In the genomic region with DNA sequence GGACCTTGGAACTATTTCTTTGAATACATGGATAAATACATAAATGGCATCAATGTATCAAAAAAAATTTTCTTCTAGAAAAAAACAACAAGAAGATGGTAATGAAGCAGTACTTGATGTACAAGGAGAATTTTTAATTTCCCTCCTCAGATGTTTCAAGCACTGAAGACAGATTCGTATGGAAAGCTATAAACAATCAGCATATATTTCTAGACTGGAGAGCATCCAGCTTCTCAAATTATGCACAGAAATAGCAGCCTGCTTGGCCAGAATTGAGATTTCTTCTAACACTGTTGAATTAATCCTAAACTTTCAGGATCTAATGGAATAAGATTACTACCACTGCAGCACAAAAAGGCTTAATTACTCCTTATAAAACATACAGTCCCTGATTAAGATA, we compare ENCODE assay signal across 25 mouse cellular contexts.
"Had no signal": no experiment of that assay in that cellular context is flagged by ENCODE, and none has a peak within 500 bp of the region (broad histone marks: within the 10 kb centered on the region; RNA-seq: fewer than 3 reads in every experiment).

No protein-coding gene starts in this region.

- ATAC-seq: liver, embryonic 12.5 days; midbrain, embryonic 13.5 days; midbrain, embryonic 16.5 days had no signal

- H3K27ac ChIP-seq: kidney, postnatal 0 days; layer of hippocampus, adult 2 months; limb, embryonic 10.5 days; limb, embryonic 13.5 days; liver, embryonic 12.5 days; liver, embryonic 15.5 days; lung, embryonic 15.5 days; midbrain, embryonic 10.5 days; midbrain, embryonic 13.5 days; neural tube, embryonic 13.5 days; stomach, embryonic 15.5 days had no signal

- DNase-seq: kidney, adult 2 months; kidney, postnatal 25 days; layer of hippocampus, adult 9-11 months; liver; lung, adult 18-20 months; lung, postnatal 10 days; lung, postnatal 36 days; right cerebral cortex, postnatal 25 days; spleen, adult 18-20 months; thymus, adult 18-20 months; thymus, postnatal 36 days had no signal

- H3K4me3 ChIP-seq: layer of hippocampus, adult 2 months; limb, embryonic 10.5 days; limb, embryonic 13.5 days; liver, embryonic 12.5 days; liver, embryonic 15.5 days; lung, embryonic 15.5 days; megakaryocyte, embryonic 14.5 days; midbrain, embryonic 10.5 days; midbrain, embryonic 13.5 days; myocyte; neural tube, embryonic 13.5 days; stomach, embryonic 15.5 days had no signal
